Mouse (Mus musculus): ENCODE results near the gene Porcn. TPM values are rescaled to one million over a fixed set of nuclear protein-coding genes. Genes with fewer than 3 reads are reported as not detected.
A peak's percentile ranks its signal among the peaks of the same experiment; 100 is the strongest.

The Porcn gene
- total RNA-seq (2021): 10 to 100 TPM; 74.4 to 76.7 TPM

GRCm38 (mm10) chrX:8206015-8206693 lies at the start of gene Porcn:
TSS of gene Porcn (minus strand) at chrX:8206525.
- peak; percentile 78 to 81 for DNase-seq (ENCODE audit: low spot score in 2 of 2)
- intact Hi-C loops (cut with DNase I): loop anchor here (2.0 kb wide), 1 partner anchor 13 kb away; the partner anchor contains the start of gene Ebp

GRCm38 (mm10) chrX:8255807-8256206 lies 49.5 kb upstream of the Porcn start:
- intact Hi-C loops (cut with DNase I): no loop called here
- DNase-seq (ENCODE audit: low spot score in 2 of 2): no peak

GRCm38 (mm10) chrX:8253711-8254110 lies 47.4 kb upstream of the Porcn start:
- intact Hi-C loops (cut with DNase I): loop anchor here (5.0 kb wide), 1 partner anchor 106 kb away; the partner anchor contains the start of gene Rbm3
- no peak for DNase-seq (ENCODE audit: low spot score in 2 of 2)

GRCm38 (mm10) chrX:8252334-8253285 lies 46.3 kb upstream of the Porcn start, which contains the start of gene Ftsj1:
TSS of gene Ftsj1 (minus strand) at chrX:8252406.
- intact Hi-C loops (cut with DNase I): loop anchor here (5.0 kb wide), 1 partner anchor 105 kb away; the partner anchor contains the start of gene Rbm3
- DNase-seq (ENCODE audit: low spot score in 2 of 2): peak; percentile 81 to 83

- intact Hi-C loops (cut with DNase I): loop anchor here (5.0 kb wide), 1 partner anchor 105 kb away; the partner anchor contains the start of gene Rbm3
- no peak for DNase-seq (ENCODE audit: low spot score in 2 of 2)
These were observed 45.5 kb upstream of the Porcn start for GRCm38 (mm10) chrX:8251789-8252333.

GRCm38 (mm10) chrX:8248542-8249120 lies 42.3 kb upstream of the Porcn start:
- intact Hi-C loops (cut with DNase I): no loop called here
- DNase-seq (ENCODE audit: low spot score in 2 of 2): no peak

GRCm38 (mm10) chrX:8247680-8248079 lies 41.4 kb upstream of the Porcn start:
- DNase-seq (ENCODE audit: low spot score in 2 of 2): no peak
- intact Hi-C loops (cut with DNase I): no loop called here

GRCm38 (mm10) chrX:8238804-8239395 lies 32.6 kb upstream of the Porcn start:
- no peak for DNase-seq (ENCODE audit: low spot score in 2 of 2)
- intact Hi-C loops (cut with DNase I): no loop called here

GRCm38 (mm10) chrX:8236704-8237103 lies 30.4 kb upstream of the Porcn start:
- intact Hi-C loops (cut with DNase I): no loop called here
- DNase-seq (ENCODE audit: low spot score in 2 of 2): no peak

- DNase-seq (ENCODE audit: low spot score in 2 of 2): no peak
- intact Hi-C loops (cut with DNase I): no loop called here
These were observed 27.3 kb upstream of the Porcn start for GRCm38 (mm10) chrX:8233602-8234001.

- DNase-seq (ENCODE audit: low spot score in 2 of 2): no peak
- intact Hi-C loops (cut with DNase I): no loop called here
These were observed 23.9 kb upstream of the Porcn start for GRCm38 (mm10) chrX:8230272-8230671.

- DNase-seq (ENCODE audit: low spot score in 2 of 2): no peak
- intact Hi-C loops (cut with DNase I): no loop called here
These were observed 17.1 kb upstream of the Porcn start for GRCm38 (mm10) chrX:8223473-8223872.

- DNase-seq (ENCODE audit: low spot score in 2 of 2): peak; percentile 36 to 44
- intact Hi-C loops (cut with DNase I): no loop called here
These were observed 16.5 kb upstream of the Porcn start for GRCm38 (mm10) chrX:8222678-8223421.

GRCm38 (mm10) chrX:8222296-8222677 lies 16.0 kb upstream of the Porcn start:
- peak; percentile 43 to 54 for DNase-seq (ENCODE audit: low spot score in 2 of 2)
- intact Hi-C loops (cut with DNase I): no loop called here

GRCm38 (mm10) chrX:8219651-8220050 lies 13.3 kb upstream of the Porcn start:
- intact Hi-C loops (cut with DNase I): no loop called here
- DNase-seq (ENCODE audit: low spot score in 2 of 2): no peak

- intact Hi-C loops (cut with DNase I): no loop called here
These were observed 11.8 kb upstream of the Porcn start for GRCm38 (mm10) chrX:8218114-8218513.

GRCm38 (mm10) chrX:8217383-8217782 lies 11.1 kb upstream of the Porcn start:
- intact Hi-C loops (cut with DNase I): no loop called here
- DNase-seq (ENCODE audit: low spot score in 2 of 2): peak; percentile 40 to 48

More at GRCm38 (mm10) chrX:8218114-8218513, 11.8 kb upstream of the Porcn start:
- DNase-seq (ENCODE audit: low spot score in 2 of 2): no peak

GRCm38 (mm10) chrX:8211490-8212207 lies 5.3 kb upstream of the Porcn start:
- intact Hi-C loops (cut with DNase I): no loop called here
- no peak for DNase-seq (ENCODE audit: low spot score in 2 of 2)

Measured in left cerebral cortex, postnatal 36 days (tissue).